Mouse (Mus musculus): ENCODE measurements around the gene 2310057M21Rik. TPM values are rescaled to one million over a fixed set of nuclear protein-coding genes. Genes with fewer than 3 reads are reported as not detected.

2310057M21Rik gene
- total RNA-seq (2014; rRNA removed) (16.2 and 28.7 TPM in 2 replicates), polyA plus RNA-seq (2015; fragmentation: Nextera tagmentation; extraction: Ambion mirVana) (24.9 and 28.1 TPM in 2 replicates)

DNA sequence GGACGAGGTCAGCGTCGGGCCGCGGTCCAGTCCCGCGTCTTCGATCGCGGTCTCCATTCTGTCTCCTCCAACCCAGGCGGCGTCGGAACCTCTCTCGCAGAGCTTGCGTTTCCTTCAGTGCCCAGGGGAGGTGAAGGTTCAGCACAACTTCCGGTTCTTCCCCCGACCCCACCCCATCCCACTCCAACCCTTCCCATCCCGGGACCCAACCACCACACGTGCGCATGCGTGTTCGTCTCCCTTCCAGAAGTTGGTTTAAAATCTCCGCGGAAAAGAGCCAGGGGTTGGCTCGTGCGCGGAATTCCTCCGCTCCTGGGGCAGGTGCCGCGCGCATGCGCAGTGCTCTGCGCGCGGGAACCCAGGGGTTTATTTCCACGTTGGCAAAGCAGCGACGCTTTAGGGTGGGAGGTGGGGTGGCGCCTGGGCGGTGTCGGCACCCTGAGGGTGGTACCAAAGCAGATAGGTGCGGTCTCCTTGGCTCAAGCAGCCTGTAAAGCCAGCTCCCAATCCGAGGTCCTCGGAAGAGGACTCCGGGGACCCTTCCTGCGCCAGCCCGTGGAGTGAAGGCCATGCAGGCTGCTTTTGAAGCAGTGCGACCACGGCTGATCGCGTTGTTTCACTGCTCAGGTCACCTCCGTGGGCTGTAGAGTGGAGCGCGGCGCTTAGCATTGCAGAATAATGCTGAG, at the start of gene 2310057M21Rik:
2310057M21Rik (minus strand) TSS at position 145 of the 686 bp plus-strand sequence.
- H3K27ac ChIP-seq (ENCODE audit: low read depth, low read length), result peak within 1 kb of the TSS; percentile 77
- WGBS, result under 1% methylated on average over 55 of the region's 55 CpGs
- H3K9ac ChIP-seq (replicated peaks; ENCODE audit: low read length, poor library complexity, severe bottlenecking), result peak within 1 kb of the TSS; percentile 90
- 0 out of 2 replicates have a peak, but pooled peaks have one; percentile 1 for TF ChIP-seq CTCF (IDR thresholded peaks at IDR 0.05)
- peak within 1 kb of the TSS; percentile 86 for H3K4me2 ChIP-seq (ENCODE audit: low read depth, low read length, poor library complexity, severe bottlenecking)
- ATAC-seq (ENCODE audit: low FRiP score) (peak; percentile 99), DNase-seq (ENCODE audit: low spot score) (peak; percentile 99)
- H3K27me3 ChIP-seq (ENCODE audit: insufficient read depth, low read length), result no peaks in the 10 kb centered on the region
- H3K4me1 ChIP-seq (ENCODE audit: insufficient read depth, low read length), result no peaks in the 10 kb centered on the region
- no peaks in the 10 kb centered on the region for H3K9me3 ChIP-seq (ENCODE audit: low read length)
- peak within 1 kb of the TSS; percentile 94 for H3K4me3 ChIP-seq (ENCODE audit: low read depth, low read length)
- H3K36me3 ChIP-seq (ENCODE audit: insufficient read depth, low read length), result no peaks in the 10 kb centered on the region

DNA sequence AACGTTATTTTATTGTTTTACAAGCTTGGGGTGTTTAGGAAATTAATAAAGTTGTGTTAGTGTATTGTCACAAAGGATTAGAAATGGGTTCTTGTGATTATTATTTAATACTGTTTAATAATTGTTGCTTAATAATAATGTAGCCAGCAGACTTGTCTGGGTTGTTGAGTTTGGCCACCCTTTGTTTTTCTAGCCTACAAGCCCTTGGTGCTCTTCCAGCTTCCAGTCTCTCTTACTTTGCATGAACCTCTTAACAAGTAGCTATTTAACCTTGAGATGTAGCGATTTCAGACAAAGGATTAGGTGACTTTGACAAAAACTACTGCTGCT, 49.3 kb upstream of the 2310057M21Rik start:
- no peaks in the 10 kb centered on the region for H3K36me3 ChIP-seq (ENCODE audit: insufficient read depth, low read length)
- H3K9ac ChIP-seq (replicated peaks; ENCODE audit: low read length, poor library complexity, severe bottlenecking), result no peak overlapping the region
- H3K27ac ChIP-seq (ENCODE audit: low read depth, low read length), result no peak overlapping the region
- no peaks in the 10 kb centered on the region for H3K27me3 ChIP-seq (ENCODE audit: insufficient read depth, low read length)
- no peak for DNase-seq (ENCODE audit: low spot score)
- peak overlapping the region; percentile 74 for H3K4me2 ChIP-seq (ENCODE audit: low read depth, low read length, poor library complexity, severe bottlenecking)
- 71% methylated on average over 2 of the region's 2 CpGs for WGBS
- H3K4me3 ChIP-seq (ENCODE audit: low read depth, low read length), result no peak overlapping the region
- TF ChIP-seq CTCF (IDR thresholded peaks at IDR 0.05), result no peak
- peaks cover 12% of the 10 kb centered on the region; the same call in 1 of the 2 replicates for H3K4me1 ChIP-seq (ENCODE audit: insufficient read depth, low read length)
- H3K9me3 ChIP-seq (ENCODE audit: low read length), result no peaks in the 10 kb centered on the region
- no peak for ATAC-seq (ENCODE audit: low FRiP score)

DNA sequence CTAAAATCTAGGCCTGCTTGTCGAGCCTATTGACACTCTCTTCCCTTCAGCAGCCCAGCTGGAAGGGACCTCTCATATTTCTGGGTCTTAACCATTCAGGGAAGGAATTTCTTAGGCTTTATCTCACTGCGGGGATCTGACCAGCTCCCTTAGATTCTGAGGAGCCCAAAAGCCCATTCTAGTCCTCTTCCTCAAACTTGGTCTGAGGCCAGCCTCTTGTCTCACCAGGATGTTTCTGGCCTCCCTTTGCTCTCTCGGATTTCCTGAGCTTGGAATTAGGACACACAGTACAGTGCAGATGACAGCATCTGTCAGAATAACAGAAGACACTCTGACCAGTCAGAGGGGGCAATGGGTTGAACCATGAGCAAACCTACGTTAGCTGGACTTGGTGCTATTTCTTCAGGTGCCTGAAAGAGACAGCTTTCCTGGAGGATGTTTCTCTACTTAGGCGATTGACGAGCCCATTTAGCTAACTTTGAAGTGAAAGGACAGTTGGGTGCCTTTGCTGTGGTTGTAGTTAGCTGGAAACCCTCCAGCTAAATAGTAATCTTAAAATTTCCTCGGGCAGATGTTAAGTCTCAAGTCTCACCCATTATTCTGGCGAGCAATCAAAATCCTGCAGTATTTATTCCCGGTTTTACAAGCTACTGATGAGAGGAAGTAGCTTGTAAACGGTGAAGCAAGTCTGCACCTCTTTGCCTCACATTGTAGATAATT, 48.8 kb upstream of the 2310057M21Rik start:
- H3K36me3 ChIP-seq (ENCODE audit: insufficient read depth, low read length), result no peaks in the 10 kb centered on the region
- DNase-seq (ENCODE audit: low spot score) (peak; percentile 5), ATAC-seq (ENCODE audit: low FRiP score) (no peak)
- WGBS, result 55% methylated on average over 10 of the region's 10 CpGs
- TF ChIP-seq CTCF (IDR thresholded peaks at IDR 0.05), result no peak
- peaks cover 12% of the 10 kb centered on the region; the same call in 1 of the 2 replicates for H3K4me1 ChIP-seq (ENCODE audit: insufficient read depth, low read length)
- H3K4me2 ChIP-seq (ENCODE audit: low read depth, low read length, poor library complexity, severe bottlenecking), result peak overlapping the region; percentile 74
- no peaks in the 10 kb centered on the region for H3K27me3 ChIP-seq (ENCODE audit: insufficient read depth, low read length)
- no peak overlapping the region for H3K27ac ChIP-seq (ENCODE audit: low read depth, low read length)
- peak overlapping the region; percentile 94 for H3K4me3 ChIP-seq (ENCODE audit: low read depth, low read length)
- H3K9me3 ChIP-seq (ENCODE audit: low read length), result no peaks in the 10 kb centered on the region
- peak overlapping the region; percentile 90 for H3K9ac ChIP-seq (replicated peaks; ENCODE audit: low read length, poor library complexity, severe bottlenecking)

DNA sequence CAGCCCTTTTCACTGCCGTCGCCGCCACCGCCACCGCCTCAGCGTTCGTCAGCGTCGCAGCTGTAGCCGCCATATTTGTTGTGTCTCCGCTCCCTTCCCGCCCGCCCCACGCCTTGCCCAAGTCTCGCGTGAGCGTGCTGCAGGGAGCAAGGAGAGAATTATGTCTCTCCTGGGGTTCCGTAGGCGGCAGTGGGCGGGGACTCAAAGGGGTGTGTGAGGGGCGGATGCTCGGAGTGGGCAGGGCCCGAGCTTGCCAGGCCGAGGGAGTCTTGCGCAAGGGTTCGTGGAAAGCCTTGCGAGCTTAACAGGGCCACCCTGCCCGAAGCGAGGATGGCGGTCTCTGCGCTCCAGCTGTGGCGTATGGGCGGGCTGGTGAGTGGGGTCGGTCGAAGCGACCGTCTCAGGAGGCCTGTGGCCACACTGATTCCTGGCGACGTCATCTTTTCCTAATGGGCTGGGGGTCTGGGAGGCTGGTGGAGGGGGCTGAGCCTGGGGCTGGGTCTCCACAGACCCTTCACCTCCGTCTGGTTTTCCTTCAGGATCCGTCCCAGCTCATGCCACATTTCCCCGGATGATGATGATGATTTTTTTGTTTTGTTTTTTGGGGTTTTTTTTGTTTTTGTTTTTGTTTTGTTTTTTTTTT, 48.0 kb upstream of the 2310057M21Rik start, which contains the start of the genes Ikzf5 and Acadsb:
Ikzf5 (minus strand) TSS at position 106 of the 643 bp plus-strand sequence.
Acadsb (plus strand) TSS at position 186 of the 643 bp plus-strand sequence.
- Histone ChIP-seq H3K27me3 (ENCODE audit: insufficient read depth, low read length) (no peaks in the 10 kb centered on the region), H3K36me3 (ENCODE audit: insufficient read depth, low read length) (no peaks in the 10 kb centered on the region), H3K27ac (ENCODE audit: low read depth, low read length) (peak within 1 kb of the TSS; percentile 84), H3K4me1 (ENCODE audit: insufficient read depth, low read length) (peaks cover 12% of the 10 kb centered on the region; the same call in 1 of the 2 replicates), H3K4me2 (ENCODE audit: low read depth, low read length, poor library complexity, severe bottlenecking) (peak within 1 kb of the TSS; percentile 74), H3K9me3 (ENCODE audit: low read length) (no peaks in the 10 kb centered on the region), H3K9ac (replicated peaks; ENCODE audit: low read length, poor library complexity, severe bottlenecking) (peak within 1 kb of the TSS; percentile 90), H3K4me3 (ENCODE audit: low read depth, low read length) (peak within 1 kb of the TSS; percentile 94)
- TF ChIP-seq CTCF (IDR thresholded peaks at IDR 0.05), result no peak
- peak; percentile 97 for DNase-seq (ENCODE audit: low spot score)
- under 1% methylated on average over 37 of the region's 42 CpGs for WGBS
- peak; percentile 96 for ATAC-seq (ENCODE audit: low FRiP score)

DNA sequence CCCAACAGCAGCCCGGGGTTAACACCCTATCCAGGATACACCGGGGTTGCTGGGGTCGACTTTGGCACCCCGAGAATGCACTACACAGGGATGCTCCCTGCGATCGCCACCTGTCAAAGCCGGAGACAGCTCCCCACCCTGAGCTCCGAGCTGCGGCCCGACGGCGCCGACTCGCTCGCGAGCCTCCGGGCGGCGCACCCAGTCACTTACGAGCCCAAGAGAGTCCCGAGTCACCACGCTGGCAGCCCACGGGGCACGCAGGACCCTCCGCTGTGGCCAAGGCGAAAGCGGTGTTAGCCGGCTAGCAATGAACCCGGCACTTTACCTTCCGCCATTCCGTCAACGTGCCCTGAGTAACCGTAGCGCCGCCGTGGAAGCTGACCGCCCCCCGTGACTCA, 47.4 kb upstream of the 2310057M21Rik start:
- H3K9me3 ChIP-seq (ENCODE audit: low read length), result no peaks in the 10 kb centered on the region
- WGBS, result under 1% methylated on average over 38 of the region's 38 CpGs
- H3K4me3 ChIP-seq (ENCODE audit: low read depth, low read length), result peak overlapping the region; percentile 94
- H3K27ac ChIP-seq (ENCODE audit: low read depth, low read length), result peak overlapping the region; percentile 84
- peak overlapping the region; percentile 59 for H3K4me2 ChIP-seq (ENCODE audit: low read depth, low read length, poor library complexity, severe bottlenecking)
- H3K4me1 ChIP-seq (ENCODE audit: insufficient read depth, low read length), result peaks cover 12% of the 10 kb centered on the region; the same call in 1 of the 2 replicates
- DNase-seq (ENCODE audit: low spot score) (peak; percentile 20), ATAC-seq (ENCODE audit: low FRiP score) (peak; percentile 67)
- peak overlapping the region; percentile 90 for H3K9ac ChIP-seq (replicated peaks; ENCODE audit: low read length, poor library complexity, severe bottlenecking)
- no peaks in the 10 kb centered on the region for H3K27me3 ChIP-seq (ENCODE audit: insufficient read depth, low read length)
- H3K36me3 ChIP-seq (ENCODE audit: insufficient read depth, low read length), result no peaks in the 10 kb centered on the region
- no peak for TF ChIP-seq CTCF (IDR thresholded peaks at IDR 0.05)

Measured in midbrain, postnatal 0 days (tissue).